Mouse (Mus musculus) midbrain, embryonic 14.5 days (tissue): ENCODE measurements around the gene Mettl24. TPM values are rescaled to one million over a fixed set of nuclear protein-coding genes. Genes with fewer than 3 reads are reported as not detected.

Experiments
- ATAC-seq: fragments of 200-750 bp; cut with Nextera tagmentation; 2 replicates; pipeline ENCODE4 v1.8.0; 2017; ENCODE audit warnings: moderate number of reproducible peaks, moderate library complexity; ENCODE audit not compliant: low FRiP score, low TSS enrichment
- DNase-seq: peaks from one replicate; pipeline ENCODE4 v3.0.0-alpha.2; 2015
- H3K27ac ChIP-seq: fragments of 300-500 bp; sonication (generic); replicated peaks from 2 replicates; pipeline ENCODE4 v1.5.1; 2014; ENCODE audit warnings: mild to moderate bottlenecking, low read depth, low read length, moderate library complexity
- H3K27me3 ChIP-seq: fragments of 300-500 bp; sonication (generic); 2 replicates; pipeline ENCODE4 v1.6.1; 2014; ENCODE audit warnings: low read length, control low read depth, mixed read lengths; ENCODE audit not compliant: control insufficient read depth, insufficient read depth
- H3K36me3 ChIP-seq: fragments of 300-500 bp; sonication (generic); 2 replicates; pipeline ENCODE4 v1.6.1; 2014; ENCODE audit warnings: low read length, control low read depth; ENCODE audit not compliant: control insufficient read depth, insufficient read depth
- H3K4me1 ChIP-seq: fragments of 300-500 bp; sonication (generic); 2 replicates; pipeline ENCODE4 v1.6.1; 2014; ENCODE audit warnings: mild to moderate bottlenecking, antibody characterized with exemption, low read length, control low read depth; ENCODE audit not compliant: control insufficient read depth, insufficient read depth
- H3K4me2 ChIP-seq: fragments of 300-500 bp; sonication (generic); 2 replicates; pipeline ENCODE4 v1.6.1; 2014; ENCODE audit warnings: mild to moderate bottlenecking, low read length, moderate library complexity
- H3K4me3 ChIP-seq: fragments of 300-500 bp; sonication (generic); replicated peaks from 2 replicates; pipeline ENCODE4 v1.5.1; 2014; ENCODE audit warnings: low read depth, low read length
- H3K9ac ChIP-seq: fragments of 300-500 bp; sonication (generic); replicated peaks from 2 replicates; pipeline ENCODE4 v1.6.1; 2014; ENCODE audit warnings: mild to moderate bottlenecking, low read length, moderate library complexity
- H3K9me3 ChIP-seq: fragments of 300-500 bp; sonication (generic); 2 replicates; pipeline ENCODE4 v1.6.1; 2016; ENCODE audit warnings: low read length, control low read depth, mixed read lengths; ENCODE audit not compliant: control insufficient read depth
- WGBS: fragments of 180-500 bp; shearing (Covaris S2); extraction: QIAGEN DNeasy Blood & Tissue Kit; methylation state at CpG from one replicate; pipeline ENCODE4 v1.1.7; 2014; 5-methylcytosine and 5-hydroxymethylcytosine counted together
- polyA plus RNA-seq: library from polyadenylated mRNA; unstranded; fragments of >200 nt; fragmentation: Nextera tagmentation; extraction: Ambion mirVana; gene quantifications from 2 replicates; pipeline ENCODE4 v1.2.1, GENCODE M21; 2014

Gene Mettl24
- polyA plus RNA-seq, 1 experiment from 2014 or later = 0.41 TPM

DNA sequence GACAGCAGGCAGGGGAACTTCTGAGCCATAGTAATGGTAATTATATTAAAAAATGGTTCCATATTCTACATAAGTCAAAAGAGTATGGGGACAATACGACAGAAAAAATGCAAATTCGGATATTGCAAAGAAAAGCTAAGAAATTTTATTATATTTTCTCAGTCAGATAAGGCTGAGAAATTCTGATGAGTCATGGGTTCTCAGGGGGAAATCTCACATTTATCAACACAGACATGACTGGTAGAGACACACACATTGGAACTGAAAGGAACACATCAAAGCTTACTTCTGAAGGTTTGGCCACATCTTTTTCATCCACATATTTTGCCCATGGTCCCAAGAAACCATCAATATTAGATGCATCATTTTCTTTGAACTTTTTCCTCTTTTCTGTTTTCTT lies 167.6 kb downstream of the Mettl24 start:
- H3K9me3 ChIP-seq = no peaks in the 10 kb centered on the region
- H3K4me3 ChIP-seq = no peak overlapping the region
- H3K9ac ChIP-seq = no peak overlapping the region
- H3K36me3 ChIP-seq = peaks cover 32% of the 10 kb centered on the region
- 91% methylated on average over 2 of the region's 2 CpGs for WGBS
- DNase-seq (no peak), ATAC-seq (no peak)
- H3K4me1 ChIP-seq = no peaks in the 10 kb centered on the region
- no peaks in the 10 kb centered on the region for H3K27me3 ChIP-seq
- no peak overlapping the region for H3K27ac ChIP-seq
- H3K4me2 ChIP-seq = no peak overlapping the region

DNA sequence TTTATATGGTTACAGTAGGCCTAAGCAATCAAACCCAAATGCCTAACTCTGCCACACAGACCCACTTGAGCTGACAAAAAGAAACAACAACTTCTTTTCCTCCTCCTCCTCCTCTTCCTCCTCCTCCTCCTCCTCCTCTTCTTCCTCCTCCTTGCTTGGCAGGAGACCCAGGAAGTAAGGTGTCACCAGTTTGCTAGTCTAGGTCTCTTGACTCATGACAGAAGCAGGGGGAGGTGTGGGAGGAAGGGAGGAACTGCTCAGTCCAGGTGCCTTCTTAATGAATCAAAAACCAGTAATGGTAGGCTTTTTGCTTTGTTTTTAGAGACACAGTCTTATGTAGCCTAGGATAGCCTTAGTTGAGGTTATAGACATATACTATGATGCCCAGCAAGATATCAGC lies 168.1 kb downstream of the Mettl24 start:
- ATAC-seq = no peak
- Histone ChIP-seq H3K4me1 (no peaks in the 10 kb centered on the region), H3K36me3 (peaks cover 31% of the 10 kb centered on the region), H3K27ac (no peak overlapping the region), H3K4me3 (no peak overlapping the region), H3K27me3 (no peaks in the 10 kb centered on the region), H3K9me3 (no peaks in the 10 kb centered on the region), H3K9ac (no peak overlapping the region), H3K4me2 (no peak overlapping the region)
- no peak for DNase-seq

DNA sequence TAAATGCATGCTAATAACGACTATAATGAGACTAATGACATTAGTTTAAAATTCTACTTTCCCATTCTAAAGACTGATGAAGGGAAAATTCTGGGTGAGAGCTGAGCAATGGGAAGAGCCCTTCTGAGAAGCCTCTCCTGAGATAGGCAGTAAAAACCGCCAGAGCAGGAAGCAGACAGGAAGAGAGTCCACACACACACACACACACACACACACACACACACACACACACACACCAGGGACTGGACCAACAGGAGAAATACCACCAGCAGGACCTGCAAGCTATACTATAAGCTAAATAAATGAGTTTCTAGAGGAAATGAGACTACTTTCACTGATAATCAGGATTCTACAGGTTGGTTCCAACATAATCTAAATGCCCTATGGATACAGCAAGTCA lies 172.5 kb downstream of the Mettl24 start:
- no peaks in the 10 kb centered on the region for H3K9me3 ChIP-seq
- no peak for DNase-seq
- no peak for ATAC-seq
- 0 out of 2 replicates have a peak, but pooled peaks cover 2% of the 10 kb centered on the region for H3K36me3 ChIP-seq
- H3K4me2 ChIP-seq = no peak overlapping the region
- WGBS = 79% methylated on average over 2 of the region's 2 CpGs
- no peak overlapping the region for H3K27ac ChIP-seq
- no peaks in the 10 kb centered on the region for H3K4me1 ChIP-seq
- no peak overlapping the region for H3K9ac ChIP-seq
- H3K27me3 ChIP-seq = no peaks in the 10 kb centered on the region
- no peak overlapping the region for H3K4me3 ChIP-seq

DNA sequence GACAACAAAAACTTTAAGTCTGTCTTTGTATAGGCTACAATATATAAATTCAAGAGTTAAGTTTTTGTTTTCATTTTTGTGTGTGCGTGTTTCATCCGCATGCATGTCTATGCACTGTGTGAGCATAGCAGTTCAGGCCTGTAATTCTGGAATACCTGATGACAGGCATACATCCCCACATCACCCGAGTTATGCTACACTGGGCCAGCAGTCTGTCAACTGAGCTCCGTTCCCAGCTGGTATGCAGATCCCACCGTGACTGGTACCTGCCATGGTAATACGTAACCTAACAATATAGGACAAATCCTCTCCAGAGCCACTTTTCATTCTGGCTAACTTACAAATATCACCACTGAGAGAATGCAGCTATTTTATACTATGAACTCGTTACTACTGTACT lies 173.6 kb downstream of the Mettl24 start:
- 91% methylated on average over 7 of the region's 7 CpGs for WGBS
- Histone ChIP-seq H3K9ac (no peak overlapping the region), H3K27me3 (no peaks in the 10 kb centered on the region), H3K4me2 (no peak overlapping the region), H3K36me3 (0 out of 2 replicates have a peak, but pooled peaks cover 2% of the 10 kb centered on the region), H3K27ac (no peak overlapping the region), H3K4me3 (no peak overlapping the region), H3K9me3 (no peaks in the 10 kb centered on the region), H3K4me1 (no peaks in the 10 kb centered on the region)
- ATAC-seq (no peak), DNase-seq (no peak)

GRCm38 (mm10) chr10:40857599-40857998 lies 174.5 kb downstream of the Mettl24 start:
- no peaks in the 10 kb centered on the region for H3K9me3 ChIP-seq
- peak; percentile 53 for DNase-seq
- H3K27ac ChIP-seq = 0 out of 2 replicates have a peak overlapping the region, but pooled peaks have one; percentile 26
- H3K9ac ChIP-seq = no peak overlapping the region
- no peaks in the 10 kb centered on the region for H3K27me3 ChIP-seq
- H3K4me3 ChIP-seq = no peak overlapping the region
- no peak for ATAC-seq
- no peaks in the 10 kb centered on the region for H3K36me3 ChIP-seq
- 72% methylated on average over 8 of the region's 8 CpGs for WGBS
- H3K4me2 ChIP-seq = no peak overlapping the region
- no peaks in the 10 kb centered on the region for H3K4me1 ChIP-seq

Other genes starting within 250 kb of the Mettl24 start
- not detected in 2 replicates for gene Slc22a16, start 112.9 kb upstream of the Mettl24 start, polyA plus RNA-seq
- gene Ddo, start 53.3 kb upstream of the Mettl24 start, polyA plus RNA-seq = 0.45 and 0.57 TPM in 2 replicates
- gene Cdc40, start 200.0 kb downstream of the Mettl24 start, polyA plus RNA-seq = 22.4 and 26.8 TPM in 2 replicates
- 95.5 and 116 TPM in 2 replicates for gene Wasf1, start 200.2 kb downstream of the Mettl24 start, polyA plus RNA-seq